Mouse (Mus musculus) cerebellum, adult 2 months (tissue): ENCODE measurements around the gene Gabarap. TPM values are rescaled to one million over a fixed set of nuclear protein-coding genes. Genes with fewer than 3 reads are reported as not detected.

Experiments
- DNase-seq, 2 experiments: peaks; one replicate each; pipeline ENCODE4 v3.0.0; 2021
- H3K27ac ChIP-seq: fragments of 200-500 bp; 2 replicates; pipeline ENCODE4 v1.5.1; 2012; ENCODE audit warnings: low read length, control low read depth, inconsistent platforms; ENCODE audit not compliant: insufficient read depth
- H3K27me3 ChIP-seq: fragments of 200-500 bp; 2 replicates; pipeline ENCODE4 v1.6.1; 2012; ENCODE audit warnings: inconsistent platforms, mild to moderate bottlenecking, low read length, moderate library complexity; ENCODE audit not compliant: control insufficient read depth, insufficient read depth
- H3K4me1 ChIP-seq: fragments of 200-500 bp; 2 replicates; pipeline ENCODE4 v1.6.1; 2011; ENCODE audit warnings: low read length; ENCODE audit not compliant: control insufficient read depth, insufficient read depth
- H3K4me3 ChIP-seq: fragments of 200-500 bp; replicated peaks from 2 replicates; pipeline ENCODE3; 2011; ENCODE audit warnings: mild to moderate bottlenecking, low read depth, low read length, control low read depth; ENCODE audit not compliant: insufficient read depth
- CTCF ChIP-seq: fragments of 200-500 bp; IDR thresholded peaks from 2 replicates; pipeline ENCODE4 v1.5.1; 2011; ENCODE audit warnings: low read depth, mild to moderate bottlenecking, control low read depth, low read length, moderate library complexity, borderline replicate concordance; ENCODE audit not compliant: insufficient read depth
- POLR2A ChIP-seq: fragments of 200-500 bp; IDR thresholded peaks from 2 replicates; pipeline ENCODE4 v1.6.1; 2011; ENCODE audit warnings: low read length, control low read depth, borderline replicate concordance; ENCODE audit not compliant: insufficient read depth
- WGBS: fragments of 180-500 bp; shearing (Covaris S2); methylation state at CpG from one replicate; pipeline ENCODE4 v1.1.7; 2018; 5-methylcytosine and 5-hydroxymethylcytosine counted together
- polyA plus RNA-seq: library from polyadenylated mRNA; depleted of rRNA; stranded (reverse); fragments of >200 nt; gene quantifications from 2 replicates; pipeline ENCODE4 v1.2.3, GENCODE M21; 2012

Gene Gabarap
- polyA plus RNA-seq, 1 experiment, result 366 TPM

- TF ChIP-seq CTCF (no peak), POLR2A (no peak)
- peak overlapping the region; percentile 98 for H3K4me3 ChIP-seq
- no peak for DNase-seq
Observed at GRCm38 (mm10) chr11:70017199-70017767, 26.3 kb downstream of the Gabarap start.

GRCm38 (mm10) chr11:70018131-70018990, 27.4 kb downstream of the Gabarap start:
- TF ChIP-seq POLR2A (peak; percentile 52; the same call in 1 of the 2 replicates), CTCF (no peak)

More at GRCm38 (mm10) chr11:70017199-70017767, 26.3 kb downstream of the Gabarap start:
- H3K27me3 ChIP-seq, result no peaks in the 10 kb centered on the region
- H3K4me1 ChIP-seq, result peaks cover 9% of the 10 kb centered on the region
- H3K27ac ChIP-seq, result peak overlapping the region; percentile 99
- 36% methylated on average over 7 of the region's 7 CpGs for WGBS

GRCm38 (mm10) chr11:70019495-70020021, 28.6 kb downstream of the Gabarap start:
- H3K27me3 ChIP-seq, result no peaks in the 10 kb centered on the region
- peak overlapping the region; percentile 34; the same call in 1 of the 2 replicates for H3K27ac ChIP-seq
- TF ChIP-seq CTCF, result no peak
- TF ChIP-seq POLR2A, result no peak
- peak overlapping the region; percentile 98 for H3K4me3 ChIP-seq
- H3K4me1 ChIP-seq, result peaks cover 13% of the 10 kb centered on the region
- WGBS, result 15% methylated on average over 2 of the region's 2 CpGs
- DNase-seq, result no peak

More at GRCm38 (mm10) chr11:70018131-70018990, 27.4 kb downstream of the Gabarap start:
- Histone ChIP-seq H3K27ac (peak overlapping the region; percentile 99), H3K4me3 (peak overlapping the region; percentile 98), H3K4me1 (peaks cover 9% of the 10 kb centered on the region), H3K27me3 (no peaks in the 10 kb centered on the region)
- WGBS, result 1% methylated on average over 23 of the region's 25 CpGs
- peak; percentile 77 to 79 for DNase-seq

GRCm38 (mm10) chr11:70020022-70020631, 29.2 kb downstream of the Gabarap start:
- no peak overlapping the region for H3K27ac ChIP-seq
- H3K27me3 ChIP-seq, result no peaks in the 10 kb centered on the region
- WGBS, result 6% methylated on average over 8 of the region's 8 CpGs
- H3K4me1 ChIP-seq, result peaks cover 15% of the 10 kb centered on the region
- TF ChIP-seq POLR2A (no peak), CTCF (no peak)
- peak overlapping the region; percentile 67 for H3K4me3 ChIP-seq
- peak in 1 of 2 experiments; percentile 40 for DNase-seq

GRCm38 (mm10) chr11:70020731-70021263, 29.9 kb downstream of the Gabarap start:
- 0% methylated on average over 8 of the region's 8 CpGs for WGBS
- Histone ChIP-seq H3K4me1 (peaks cover 15% of the 10 kb centered on the region), H3K4me3 (peak overlapping the region; percentile 67), H3K27me3 (no peaks in the 10 kb centered on the region), H3K27ac (no peak overlapping the region)
- DNase-seq, result peak; percentile 77 to 86
- TF ChIP-seq CTCF (0 out of 2 replicates have a peak, but pooled peaks have one; percentile 21), POLR2A (no peak)

GRCm38 (mm10) chr11:70021264-70022132, 30.6 kb downstream of the Gabarap start:
- TF ChIP-seq CTCF, result no peak
- no peak for TF ChIP-seq POLR2A
- Histone ChIP-seq H3K4me3 (peak overlapping the region; percentile 67), H3K27me3 (no peaks in the 10 kb centered on the region), H3K4me1 (peaks cover 15% of the 10 kb centered on the region), H3K27ac (no peak overlapping the region)
- DNase-seq, result peak; percentile 95
- WGBS, result under 1% methylated on average over 40 of the region's 40 CpGs
